Mouse (Mus musculus) testis, adult 2 months (tissue): Measurements from ENCODE around the gene Pds5b. TPM values are rescaled to one million over a fixed set of nuclear protein-coding genes. Genes with fewer than 3 reads are reported as not detected.

Experiments
- H3K27ac ChIP-seq: fragments of 200-500 bp; 2 replicates; pipeline ENCODE4 v1.5.1; 2012; ENCODE audit warnings: low read depth, low read length; ENCODE audit not compliant: control insufficient read depth, insufficient read depth
- H3K27me3 ChIP-seq: fragments of 200-500 bp; 2 replicates; pipeline ENCODE4 v1.6.1; 2012; ENCODE audit warnings: mild to moderate bottlenecking, low read length, moderate library complexity; ENCODE audit not compliant: control insufficient read depth, insufficient read depth
- H3K36me3 ChIP-seq: fragments of 200-500 bp; 2 replicates; pipeline ENCODE4 v1.6.1; 2012; ENCODE audit warnings: mild to moderate bottlenecking, low read length; ENCODE audit not compliant: control insufficient read depth, insufficient read depth
- H3K4me1 ChIP-seq: fragments of 200-500 bp; 2 replicates; pipeline ENCODE4 v1.6.1; 2012; ENCODE audit warnings: low read length; ENCODE audit not compliant: control insufficient read depth, insufficient read depth
- H3K4me3 ChIP-seq: fragments of 200-500 bp; 2 replicates; pipeline ENCODE4 v1.5.1; 2012; ENCODE audit warnings: low read depth, mild to moderate bottlenecking, low read length, moderate library complexity, mixed read lengths; ENCODE audit not compliant: control insufficient read depth
- CTCF ChIP-seq: fragments of 200-500 bp; IDR thresholded peaks from 2 replicates; pipeline ENCODE4 v1.5.1; 2012; ENCODE audit warnings: low read depth, mild to moderate bottlenecking, inconsistent platforms, low read length, moderate library complexity; ENCODE audit not compliant: control insufficient read depth, insufficient read depth, insufficient replicate concordance
- POLR2A ChIP-seq: fragments of 200-500 bp; IDR thresholded peaks from 2 replicates; pipeline ENCODE4 v1.6.1; 2012; ENCODE audit warnings: low read depth, mild to moderate bottlenecking, inconsistent platforms, low read length, moderate library complexity; ENCODE audit not compliant: control insufficient read depth
- polyA plus RNA-seq: library from polyadenylated mRNA; depleted of rRNA; stranded (reverse); fragments of >200 nt; gene quantifications from 2 replicates; pipeline ENCODE4 v1.2.3, GENCODE M21; 2012

Pds5b gene
- polyA plus RNA-seq, 1 experiment: 5.6 TPM

DNA sequence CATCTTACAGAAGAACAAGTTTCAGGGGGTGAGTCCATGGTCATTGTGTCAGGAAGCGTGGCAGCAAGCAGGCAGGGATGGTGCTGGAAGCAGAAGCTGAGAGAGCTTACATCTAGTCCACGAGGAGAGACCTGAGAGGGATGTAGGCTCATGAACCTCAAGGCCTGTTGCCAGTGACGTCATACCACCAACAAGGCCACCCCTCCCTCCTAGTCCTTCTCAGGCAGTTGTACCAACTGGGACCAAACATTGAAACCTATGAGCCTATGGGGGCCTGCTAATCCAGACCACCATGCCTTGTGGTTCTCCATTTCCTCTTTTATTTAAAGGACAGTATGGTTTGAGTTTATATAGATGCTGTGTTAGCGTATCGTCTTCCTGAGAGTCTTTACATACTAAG lies 143.2 kb downstream of the Pds5b start:
- Histone ChIP-seq H3K4me1 (no peaks in the 10 kb centered on the region), H3K27me3 (no peaks in the 10 kb centered on the region), H3K36me3 (no peaks in the 10 kb centered on the region), H3K27ac (no peak overlapping the region), H3K4me3 (no peak overlapping the region)
- no peak for TF ChIP-seq CTCF
- TF ChIP-seq POLR2A: no peak

- Histone ChIP-seq H3K4me3 (no peak overlapping the region), H3K4me1 (no peaks in the 10 kb centered on the region), H3K27ac (no peak overlapping the region), H3K36me3 (no peaks in the 10 kb centered on the region), H3K27me3 (no peaks in the 10 kb centered on the region)
- TF ChIP-seq CTCF (no peak), POLR2A (no peak)
These were observed 144.5 kb downstream of the Pds5b start for GRCm38 (mm10) chr5:150818041-150818440.

DNA sequence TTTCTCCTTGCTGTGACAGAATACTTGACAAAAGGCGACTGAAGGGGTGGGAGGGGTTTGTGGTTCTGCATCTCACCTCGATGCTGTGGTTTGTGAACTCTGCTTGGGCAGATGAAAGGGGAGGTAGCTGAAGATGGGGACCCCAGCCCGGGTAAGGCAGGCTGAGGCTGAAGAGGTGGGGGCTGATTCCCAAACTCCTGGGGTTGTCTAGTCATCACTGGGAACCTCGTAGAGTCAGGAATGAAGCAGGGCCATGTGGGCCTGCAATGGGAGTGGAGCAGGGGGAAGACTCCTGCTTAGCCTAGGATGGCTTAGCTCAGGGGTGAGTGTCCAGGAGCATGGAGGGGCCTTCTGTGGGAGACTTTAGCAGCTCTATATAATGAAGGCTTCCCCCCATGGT lies 145.3 kb downstream of the Pds5b start:
- no peak overlapping the region for H3K27ac ChIP-seq
- no peak overlapping the region for H3K4me3 ChIP-seq
- H3K27me3 ChIP-seq: no peaks in the 10 kb centered on the region
- H3K36me3 ChIP-seq: no peaks in the 10 kb centered on the region
- no peaks in the 10 kb centered on the region for H3K4me1 ChIP-seq
- no peak for TF ChIP-seq POLR2A
- no peak for TF ChIP-seq CTCF

- Histone ChIP-seq H3K27ac (no peak overlapping the region), H3K4me3 (no peak overlapping the region), H3K27me3 (no peaks in the 10 kb centered on the region), H3K36me3 (no peaks in the 10 kb centered on the region), H3K4me1 (no peaks in the 10 kb centered on the region)
- TF ChIP-seq CTCF (no peak), POLR2A (no peak)
These were observed 146.0 kb downstream of the Pds5b start for GRCm38 (mm10) chr5:150819520-150819919.

DNA sequence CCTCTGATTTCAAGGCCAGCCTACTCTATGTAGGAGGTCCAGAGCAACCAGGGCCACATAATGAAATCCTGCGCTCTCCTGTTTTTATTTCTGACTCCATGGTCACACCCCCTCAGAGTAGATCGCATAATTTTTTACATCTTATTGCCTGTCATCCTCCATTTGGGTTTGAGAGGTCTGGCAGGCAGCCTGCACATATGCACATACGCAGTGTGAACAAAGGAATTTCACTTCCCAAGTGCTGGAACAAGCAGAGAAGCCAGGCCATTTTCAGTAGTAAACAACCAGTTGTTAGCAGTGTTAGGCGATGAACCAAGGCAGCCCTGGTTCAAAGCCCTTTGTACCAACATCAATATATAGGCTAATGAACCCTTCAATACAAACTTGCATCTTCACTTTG lies 147.6 kb downstream of the Pds5b start:
- Histone ChIP-seq H3K4me1 (no peaks in the 10 kb centered on the region), H3K4me3 (no peak overlapping the region), H3K27me3 (no peaks in the 10 kb centered on the region), H3K36me3 (no peaks in the 10 kb centered on the region), H3K27ac (no peak overlapping the region)
- TF ChIP-seq CTCF (no peak), POLR2A (no peak)

DNA sequence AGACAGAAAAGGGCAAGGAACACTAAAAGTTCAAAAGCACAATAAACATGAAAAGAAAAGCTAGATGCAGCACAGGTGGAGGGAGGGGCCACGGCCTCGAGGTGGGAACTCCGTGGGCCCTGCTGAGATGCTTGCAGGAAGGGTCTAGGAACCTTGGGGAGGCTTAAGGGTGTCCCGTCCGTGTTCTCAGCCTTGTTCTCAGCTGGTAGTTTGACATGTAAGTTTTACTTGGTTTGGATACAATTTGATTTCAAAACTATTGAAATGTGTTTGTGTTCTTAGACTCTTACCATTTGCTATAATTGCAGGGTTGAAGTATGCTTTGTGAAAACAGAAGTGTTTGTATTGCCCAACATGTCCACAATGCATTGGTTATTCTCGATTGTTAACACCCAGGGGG lies 149.2 kb downstream of the Pds5b start:
- Histone ChIP-seq H3K4me1 (no peaks in the 10 kb centered on the region), H3K36me3 (no peaks in the 10 kb centered on the region), H3K27me3 (no peaks in the 10 kb centered on the region), H3K27ac (no peak overlapping the region), H3K4me3 (no peak overlapping the region)
- TF ChIP-seq CTCF: no peak
- TF ChIP-seq POLR2A: no peak

DNA sequence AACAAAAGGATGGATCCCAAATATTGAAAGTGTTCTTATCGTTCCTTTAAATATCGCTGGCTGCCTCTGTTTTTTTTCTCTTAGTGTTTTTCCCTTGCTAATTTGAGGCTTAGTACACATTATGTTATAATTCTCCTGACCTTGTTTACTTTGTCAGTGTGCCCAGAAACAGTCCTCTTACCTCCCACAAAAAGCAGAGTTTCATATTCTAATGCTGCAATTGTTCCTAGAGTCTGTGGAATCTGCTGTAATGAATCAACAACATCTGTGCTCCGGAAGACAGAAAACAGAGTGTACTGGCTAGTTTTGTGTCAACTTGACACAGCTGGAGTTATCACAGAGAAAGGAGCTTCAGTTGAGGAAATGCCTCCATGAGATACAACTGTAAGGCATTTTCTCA lies 149.8 kb downstream of the Pds5b start:
- H3K27me3 ChIP-seq: no peaks in the 10 kb centered on the region
- H3K4me3 ChIP-seq: no peak overlapping the region
- no peak overlapping the region for H3K27ac ChIP-seq
- H3K36me3 ChIP-seq: no peaks in the 10 kb centered on the region
- no peaks in the 10 kb centered on the region for H3K4me1 ChIP-seq
- no peak for TF ChIP-seq POLR2A
- no peak for TF ChIP-seq CTCF

- no peaks in the 10 kb centered on the region for H3K27me3 ChIP-seq
- no peaks in the 10 kb centered on the region for H3K36me3 ChIP-seq
- no peaks in the 10 kb centered on the region; the same call in 1 of the 2 replicates for H3K4me1 ChIP-seq
- no peak overlapping the region for H3K4me3 ChIP-seq
- no peak for TF ChIP-seq POLR2A
- TF ChIP-seq CTCF: no peak
- H3K27ac ChIP-seq: no peak overlapping the region
These were observed 156.0 kb downstream of the Pds5b start for GRCm38 (mm10) chr5:150829499-150829898.
